Mouse (Mus musculus) heart, postnatal 0 days (tissue): ENCODE data around the gene Ptpru.
A peak's percentile ranks its signal among the peaks of the same experiment; 100 is the strongest.

ENCODE experiments used
- CTCF ChIP-seq: IDR thresholded peaks from 2 replicates; pipeline ENCODE4 v1.5.1; 2016; ENCODE audit warnings: antibody characterized with exemption, control low read depth, low read depth
- EP300 ChIP-seq: IDR thresholded peaks from 2 replicates; pipeline ENCODE4 v1.6.1; 2016; ENCODE audit warnings: antibody characterized with exemption, low read depth

GRCm38 (mm10) chr4:131784034-131784433, 54.1 kb downstream of the Ptpru start:
- peak; percentile 57 for TF ChIP-seq CTCF
- no peak for TF ChIP-seq EP300
